Mouse (Mus musculus) embryonic facial prominence, embryonic 10.5 days (tissue): Measurements from ENCODE around the gene Nxpe5. TPM values are rescaled to one million over a fixed set of nuclear protein-coding genes. Genes with fewer than 3 reads are reported as not detected.

ENCODE experiments used
- DNase-seq: peaks from one replicate; pipeline ENCODE4 v3.0.0-alpha.2; 2017; ENCODE audit warnings: low spot score
- H3K27ac ChIP-seq: fragments of 300-500 bp; sonication (generic); replicated peaks from 2 replicates; pipeline ENCODE4 v1.5.1; 2016; ENCODE audit warnings: mild to moderate bottlenecking
- H3K27me3 ChIP-seq: fragments of 300-500 bp; sonication (generic); replicated peaks from 2 replicates; pipeline ENCODE4 v1.6.1; 2016; ENCODE audit warnings: low read depth, mild to moderate bottlenecking; ENCODE audit not compliant: poor library complexity, severe bottlenecking
- H3K36me3 ChIP-seq: fragments of 300-500 bp; sonication (generic); replicated peaks from 2 replicates; pipeline ENCODE4 v1.6.1; 2016; ENCODE audit warnings: mild to moderate bottlenecking, moderate library complexity
- H3K4me1 ChIP-seq: fragments of 300-500 bp; sonication (generic); 2 replicates; pipeline ENCODE4 v1.6.1; 2016
- H3K4me3 ChIP-seq: fragments of 300-500 bp; sonication (generic); 2 replicates; pipeline ENCODE4 v1.5.1; 2016; ENCODE audit warnings: mild to moderate bottlenecking, moderate library complexity
- H3K9me3 ChIP-seq: fragments of 300-500 bp; sonication (generic); 2 replicates; pipeline ENCODE4 v1.6.1; 2016; ENCODE audit warnings: mild to moderate bottlenecking
- WGBS: fragments of 180-500 bp; shearing (Covaris S2); methylation state at CpG from one replicate; pipeline ENCODE4 v1.1.7; 2016; 5-methylcytosine and 5-hydroxymethylcytosine counted together
- polyA plus RNA-seq: library from polyadenylated mRNA; unstranded; fragments of >200 nt; fragmentation: Nextera tagmentation; extraction: Ambion mirVana; gene quantifications from 2 replicates; pipeline ENCODE4 v1.2.1, GENCODE M21; 2016

Nxpe5 gene
- polyA plus RNA-seq, 1 experiment from 2014 or later = not detected

DNA sequence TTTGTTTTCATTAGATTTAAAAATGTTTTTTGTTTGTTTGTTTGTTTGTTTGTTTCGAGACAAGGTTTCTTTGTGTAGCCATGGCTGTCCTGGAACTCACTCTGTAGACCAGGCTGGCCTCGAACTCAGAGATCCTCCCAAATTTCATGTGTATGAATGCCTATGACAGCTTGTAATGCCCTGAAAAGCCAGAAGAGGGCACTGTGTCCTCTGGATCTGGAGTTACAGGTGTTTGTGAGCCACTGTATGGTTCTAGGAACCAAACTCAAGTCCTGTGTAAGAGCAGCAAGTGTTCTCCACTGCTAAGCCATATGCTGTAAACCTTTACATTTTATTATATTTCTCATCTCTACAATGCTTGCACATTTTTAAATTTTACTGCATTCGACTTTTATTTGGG, 62.2 kb downstream of the Nxpe5 start:
- H3K4me3 ChIP-seq = no peak overlapping the region
- WGBS = 77% methylated on average over 3 of the region's 3 CpGs
- no peaks in the 10 kb centered on the region for H3K9me3 ChIP-seq
- no peaks in the 10 kb centered on the region for H3K36me3 ChIP-seq
- DNase-seq = no peak
- H3K27me3 ChIP-seq = no peaks in the 10 kb centered on the region
- no peak overlapping the region for H3K27ac ChIP-seq
- no peaks in the 10 kb centered on the region for H3K4me1 ChIP-seq

DNA sequence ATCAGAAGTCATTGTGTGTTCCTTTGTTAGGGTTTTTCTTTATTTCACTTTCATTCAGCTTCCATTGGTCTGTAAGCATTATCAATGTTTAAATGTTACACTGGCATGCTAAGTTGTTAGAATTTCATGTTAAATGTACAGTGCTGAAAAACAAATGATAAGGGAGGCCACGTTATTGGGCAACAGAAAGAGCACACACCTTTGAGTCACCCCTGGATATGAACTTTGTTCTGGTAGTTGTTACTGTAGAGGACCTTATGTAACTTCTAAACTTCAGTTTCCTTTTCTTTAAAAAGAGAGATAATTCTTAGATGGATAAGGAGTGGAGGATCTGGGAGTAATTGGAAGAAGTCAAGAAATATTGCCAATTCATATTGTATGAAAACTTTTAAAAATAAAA, 65.9 kb downstream of the Nxpe5 start:
- WGBS = 82% methylated on average over 1 of the region's 1 CpGs
- Histone ChIP-seq H3K9me3 (no peaks in the 10 kb centered on the region), H3K27ac (no peak overlapping the region), H3K4me1 (no peaks in the 10 kb centered on the region), H3K4me3 (no peak overlapping the region), H3K36me3 (no peaks in the 10 kb centered on the region), H3K27me3 (no peaks in the 10 kb centered on the region)
- DNase-seq = no peak

DNA sequence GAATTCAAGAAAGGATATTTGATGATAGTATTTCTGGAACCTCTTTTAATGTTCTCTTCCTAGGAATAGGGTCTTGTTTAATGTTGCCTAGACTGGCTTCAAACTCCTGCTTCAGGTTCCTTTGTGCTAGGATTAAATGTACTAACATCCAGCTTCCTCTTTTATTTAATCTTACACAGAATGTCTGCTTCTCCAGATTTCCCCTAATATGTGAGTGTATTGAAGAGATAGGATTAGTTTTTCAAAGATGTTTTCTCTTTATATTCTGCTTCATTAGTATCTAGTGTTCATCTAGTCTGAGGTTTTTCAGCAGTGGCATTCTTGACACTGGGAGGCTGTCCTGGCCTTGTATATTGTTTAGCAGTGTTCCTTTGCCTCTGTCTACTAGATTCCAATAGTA, 68.5 kb downstream of the Nxpe5 start:
- no peak for DNase-seq
- Histone ChIP-seq H3K9me3 (no peaks in the 10 kb centered on the region), H3K4me1 (no peaks in the 10 kb centered on the region), H3K27ac (no peak overlapping the region), H3K36me3 (no peaks in the 10 kb centered on the region), H3K27me3 (no peaks in the 10 kb centered on the region), H3K4me3 (no peak overlapping the region)

DNA sequence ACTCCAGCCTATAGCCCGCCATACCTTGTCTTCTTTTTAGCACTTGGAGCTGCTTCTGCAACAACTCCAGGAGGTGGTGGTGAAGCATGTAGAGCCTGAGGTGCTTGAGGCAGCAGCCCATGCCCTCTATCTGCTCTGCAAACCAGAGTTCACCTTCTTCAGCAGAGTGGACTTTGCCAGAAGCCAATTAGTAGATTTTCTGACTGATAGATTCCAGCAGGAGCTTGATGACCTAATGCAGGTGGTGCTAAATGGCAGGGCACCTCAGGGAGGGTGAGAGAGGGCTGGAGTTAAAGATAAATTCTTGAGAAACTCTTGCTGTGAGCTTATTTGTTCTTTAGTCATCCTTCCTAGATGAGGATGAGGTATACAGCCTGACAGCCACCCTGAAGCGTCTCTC, 73.9 kb downstream of the Nxpe5 start:
- no peaks in the 10 kb centered on the region for H3K27me3 ChIP-seq
- H3K27ac ChIP-seq = no peak overlapping the region
- H3K4me3 ChIP-seq = no peak overlapping the region
- no peak for DNase-seq
- H3K36me3 ChIP-seq = no peaks in the 10 kb centered on the region
- WGBS = 84% methylated on average over 2 of the region's 2 CpGs
- no peaks in the 10 kb centered on the region for H3K4me1 ChIP-seq
- H3K9me3 ChIP-seq = no peaks in the 10 kb centered on the region

Other genes starting within 250 kb of the Nxpe5 start
- gene Azgp1, start 244.4 kb upstream of the Nxpe5 start, polyA plus RNA-seq = not detected in 2 replicates
- gene Smok3a, start 204.6 kb upstream of the Nxpe5 start, polyA plus RNA-seq = not detected in 2 replicates
- not detected in 2 replicates for gene Smok3b, start 204.5 kb upstream of the Nxpe5 start, polyA plus RNA-seq
- gene Smok3c, start 172.7 kb upstream of the Nxpe5 start, polyA plus RNA-seq = not detected in 2 replicates
- 28.2 and 30.0 TPM in 2 replicates for gene Zkscan1, start 140.8 kb upstream of the Nxpe5 start, polyA plus RNA-seq
- 96.5 and 97.0 TPM in 2 replicates for gene Zscan21, start 109.0 kb upstream of the Nxpe5 start, polyA plus RNA-seq
- 32.1 and 39.8 TPM in 2 replicates for gene Zfp113, start 70.2 kb upstream of the Nxpe5 start, polyA plus RNA-seq
- gene Cops6, start 64.8 kb upstream of the Nxpe5 start, polyA plus RNA-seq = 357 and 367 TPM in 2 replicates
- gene Ap4m1, start 53.9 kb upstream of the Nxpe5 start, polyA plus RNA-seq = 30.6 and 33.0 TPM in 2 replicates
- gene Mcm7, start 53.5 kb upstream of the Nxpe5 start, polyA plus RNA-seq = 365 and 378 TPM in 2 replicates
- gene Taf6, start 38.4 kb upstream of the Nxpe5 start, polyA plus RNA-seq = 146 and 149 TPM in 2 replicates
- 54.4 and 54.6 TPM in 2 replicates for gene Cnpy4, start 38.4 kb upstream of the Nxpe5 start, polyA plus RNA-seq
- 8.7 and 9.4 TPM in 2 replicates for gene Mblac1, start 31.6 kb upstream of the Nxpe5 start, polyA plus RNA-seq
- gene Lamtor4, start 29.6 kb downstream of the Nxpe5 start, polyA plus RNA-seq = 38.6 and 40.2 TPM in 2 replicates
- gene BC037034, start 38.1 kb downstream of the Nxpe5 start, polyA plus RNA-seq = 5.7 and 6.1 TPM in 2 replicates
- gene Gal3st4, start 46.9 kb downstream of the Nxpe5 start, polyA plus RNA-seq = 3.6 and 4.5 TPM in 2 replicates
- 0.11 TPM in 1 of 2 replicates, not detected in the other for gene Gm43720, start 54.1 kb downstream of the Nxpe5 start, polyA plus RNA-seq
- gene Gpc2, start 54.1 kb downstream of the Nxpe5 start, polyA plus RNA-seq = 48.1 TPM in 2 replicates
- gene Stag3, start 54.3 kb downstream of the Nxpe5 start, polyA plus RNA-seq = 5.5 and 6.2 TPM in 2 replicates
- 0.19 TPM in 1 of 2 replicates, not detected in the other for gene Pvrig, start 116.1 kb downstream of the Nxpe5 start, polyA plus RNA-seq
- 38.9 and 44.9 TPM in 2 replicates for gene Zfp157, start 215.6 kb downstream of the Nxpe5 start, polyA plus RNA-seq